In the genomic region with DNA sequence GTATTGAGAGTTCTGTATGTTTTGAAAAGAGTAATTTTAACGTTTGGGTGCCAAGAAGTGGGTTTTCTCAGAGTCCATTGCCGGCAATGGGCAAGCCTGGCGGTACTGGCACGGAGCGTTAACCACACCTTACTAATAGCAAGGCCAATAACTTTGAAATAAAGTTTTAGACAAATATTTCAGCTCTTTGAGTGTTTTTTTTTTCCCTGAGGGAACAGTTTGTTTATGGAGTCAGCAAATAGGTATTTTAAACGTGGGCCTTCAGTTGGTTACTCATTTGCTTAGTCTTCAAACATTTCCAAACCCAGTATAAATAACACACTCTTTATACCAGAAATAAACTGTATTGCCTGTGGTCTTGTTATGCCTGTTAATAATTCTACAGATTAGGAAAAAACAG, we compare ENCODE assay signal across 29 mouse cellular contexts. TPM values are rescaled to one million over a fixed set of nuclear protein-coding genes. Genes with fewer than 3 reads are reported as not detected.
A peak's percentile ranks its signal among the peaks of the same experiment; 100 is the strongest.
DNase-seq lines count a peak whose midpoint lies in the region; ATAC-seq lines count a peak whose summit lies in the region.
"Had no signal": no experiment of that assay in that cellular context is flagged by ENCODE, and none has a peak within 500 bp of the region (broad histone marks: within the 10 kb centered on the region; RNA-seq: fewer than 3 reads in every experiment).

No protein-coding gene starts in this region.

- peaks cover 60% of the 10 kb centered on the region for H3K36me3 ChIP-seq in kidney, embryonic 14.5 days (ENCODE audit: control insufficient read depth, insufficient read depth, low read length)
- peaks cover 69% of the 10 kb centered on the region for H3K36me3 ChIP-seq in kidney, embryonic 15.5 days
- peaks cover 85% of the 10 kb centered on the region for H3K36me3 ChIP-seq in forebrain, embryonic 14.5 days (ENCODE audit: control insufficient read depth, insufficient read depth, low read length)

- no peak overlapping the region for H3K4me2 ChIP-seq in kidney, embryonic 14.5 days (replicated peaks; ENCODE audit: low read depth, low read length)
- H3K4me2 ChIP-seq in kidney, embryonic 15.5 days = no peak overlapping the region
- no peak overlapping the region for H3K4me2 ChIP-seq in forebrain, embryonic 14.5 days (ENCODE audit: low read length)
- H3K4me2 ChIP-seq: embryonic facial prominence, embryonic 12.5 days; embryonic facial prominence, embryonic 15.5 days; forebrain, embryonic 12.5 days; heart, embryonic 13.5 days; hindbrain, embryonic 14.5 days had no signal

- 77% methylated on average over 6 of the region's 6 CpGs for WGBS in kidney, embryonic 14.5 days
- WGBS in kidney, embryonic 15.5 days = 77% methylated on average over 6 of the region's 6 CpGs
- WGBS in forebrain, embryonic 14.5 days = 88% methylated on average over 6 of the region's 6 CpGs

- peak; percentile 77 for DNase-seq in kidney, adult 9 months
- DNase-seq in kidney, postnatal 14 days = peak; percentile 20
- no peak for DNase-seq in forebrain, embryonic 14.5 days (ENCODE audit: low spot score)
- DNase-seq: adrenal gland, postnatal 10 days; adrenal gland, postnatal 36 days; B cell, adult 2 months; cerebellum, adult 11 months; cerebellum, adult 2 months; cerebellum, adult 9-11 months; cerebellum, postnatal 25 days; gastrocnemius, postnatal 10 days; gastrocnemius, postnatal 36 days; heart, adult 2 months; heart, postnatal 14 days; heart, postnatal 4 days had no signal

- no peaks in the 10 kb centered on the region for H3K4me1 ChIP-seq in kidney, embryonic 14.5 days (ENCODE audit: control insufficient read depth, insufficient read depth, low read length)
- H3K4me1 ChIP-seq in kidney, embryonic 15.5 days = no peaks in the 10 kb centered on the region
- peaks cover 11% of the 10 kb centered on the region; the same call in 1 of the 2 replicates for H3K4me1 ChIP-seq in brown adipose tissue, adult 24 weeks (ENCODE audit: control insufficient read depth, insufficient read depth, insufficient read length, low read length)
- H3K4me1 ChIP-seq in forebrain, embryonic 14.5 days (ENCODE audit: control insufficient read depth, insufficient read depth, low read length) = no peaks in the 10 kb centered on the region
- H3K4me1 ChIP-seq: embryonic facial prominence, embryonic 12.5 days; embryonic facial prominence, embryonic 15.5 days; forebrain, embryonic 12.5 days; heart, embryonic 10.5 days had no signal

- no peaks in the 10 kb centered on the region for H3K9me3 ChIP-seq in kidney, embryonic 14.5 days (ENCODE audit: control insufficient read depth, low read length)
- H3K9me3 ChIP-seq in kidney, embryonic 15.5 days (replicated peaks) = no peaks in the 10 kb centered on the region
- H3K9me3 ChIP-seq in forebrain, embryonic 14.5 days (replicated peaks; ENCODE audit: control insufficient read depth, low read length) = no peaks in the 10 kb centered on the region
- H3K9me3 ChIP-seq: embryonic facial prominence, embryonic 12.5 days; embryonic facial prominence, embryonic 15.5 days; forebrain, embryonic 12.5 days; G1E; heart, embryonic 10.5 days; heart, embryonic 13.5 days had no signal

- H3K9ac ChIP-seq in kidney, embryonic 14.5 days (ENCODE audit: low read depth, low read length) = no peak overlapping the region
- H3K9ac ChIP-seq in kidney, embryonic 15.5 days = no peak overlapping the region
- no peak overlapping the region for H3K9ac ChIP-seq in forebrain, embryonic 14.5 days (ENCODE audit: low read length)
- H3K9ac ChIP-seq: embryonic facial prominence, embryonic 12.5 days; embryonic facial prominence, embryonic 15.5 days; forebrain, embryonic 12.5 days; heart, embryonic 13.5 days; hindbrain, embryonic 14.5 days had no signal

- no peaks in the 10 kb centered on the region for H3K27me3 ChIP-seq in kidney, embryonic 14.5 days (ENCODE audit: control insufficient read depth, insufficient read depth, low read length)
- H3K27me3 ChIP-seq in kidney, embryonic 15.5 days = no peaks in the 10 kb centered on the region
- no peaks in the 10 kb centered on the region for H3K27me3 ChIP-seq in forebrain, embryonic 14.5 days (replicated peaks; ENCODE audit: control insufficient read depth, insufficient read depth, low read length)
- H3K27me3 ChIP-seq: CH12.LX; embryonic facial prominence, embryonic 12.5 days; embryonic facial prominence, embryonic 15.5 days; forebrain, embryonic 12.5 days; heart, embryonic 13.5 days; Patski had no signal

- ATAC-seq in kidney, embryonic 14.5 days (ENCODE audit: low FRiP score, low TSS enrichment) = no peak
- no peak; the same call in 1 of the 2 replicates for ATAC-seq in kidney, embryonic 15.5 days (replicated peaks; ENCODE audit: low FRiP score)
- ATAC-seq in forebrain, embryonic 14.5 days = no peak
- ATAC-seq: forebrain, embryonic 16.5 days; hindbrain, postnatal 0 days; Patski had no signal

- no peak overlapping the region for H3K27ac ChIP-seq in kidney, embryonic 14.5 days (ENCODE audit: low read depth, low read length)
- H3K27ac ChIP-seq in kidney, embryonic 15.5 days = no peak overlapping the region
- peak overlapping the region; percentile 55 for H3K27ac ChIP-seq in brown adipose tissue, adult 24 weeks (replicated peaks; ENCODE audit: low read depth, low read length)
- H3K27ac ChIP-seq in forebrain, embryonic 14.5 days (ENCODE audit: low read depth, low read length) = no peak overlapping the region
- H3K27ac ChIP-seq: embryonic facial prominence, embryonic 12.5 days; forebrain, embryonic 12.5 days; heart, adult 2 months; heart, embryonic 10.5 days; heart, embryonic 13.5 days; hindbrain, embryonic 14.5 days; hindbrain, postnatal 0 days had no signal

- no peak overlapping the region for H3K4me3 ChIP-seq in kidney, embryonic 14.5 days (ENCODE audit: low read length)
- no peak overlapping the region for H3K4me3 ChIP-seq in kidney, embryonic 15.5 days (replicated peaks)
- no peak overlapping the region for H3K4me3 ChIP-seq in brown adipose tissue, adult 24 weeks (ENCODE audit: insufficient read depth, low read depth, low read length)
- no peak overlapping the region for H3K4me3 ChIP-seq in forebrain, embryonic 14.5 days (ENCODE audit: low read depth, low read length)
- H3K4me3 ChIP-seq: embryonic facial prominence, embryonic 12.5 days; embryonic facial prominence, embryonic 15.5 days; forebrain, embryonic 12.5 days; heart, adult 2 months; heart, embryonic 10.5 days; heart, embryonic 13.5 days had no signal

RNA-seq across cellular contexts. Expression of gene Hmgcs1, which starts 17.7 kb away (rescaled TPM):
- 85.4 and 161 TPM in 2 replicates for polyA plus RNA-seq in kidney, embryonic 14.5 days (2014; fragmentation: Nextera tagmentation; extraction: Ambion mirVana)
- polyA plus RNA-seq in kidney, embryonic 15.5 days (2015; fragmentation: Nextera tagmentation; extraction: Ambion mirVana) = 179 and 188 TPM in 2 replicates
- polyA plus RNA-seq in brown adipose tissue, adult 24 weeks (2012; ENCODE audit: insufficient read depth, insufficient read length, missing spikeins) = 191 and 228 TPM in 2 replicates
- polyA plus RNA-seq in forebrain, embryonic 14.5 days (2014; fragmentation: Nextera tagmentation; extraction: Ambion mirVana) = 311 and 398 TPM in 2 replicates

RNA-seq across cellular contexts. Expression of gene Nim1k, which starts 47.8 kb away (rescaled TPM):
- 0.74 and 1.1 TPM in 2 replicates for polyA plus RNA-seq in kidney, embryonic 14.5 days (2014; fragmentation: Nextera tagmentation; extraction: Ambion mirVana)
- polyA plus RNA-seq in kidney, embryonic 15.5 days (2015; fragmentation: Nextera tagmentation; extraction: Ambion mirVana) = 1.1 TPM in 2 replicates
- polyA plus RNA-seq in brown adipose tissue, adult 24 weeks (2012; ENCODE audit: insufficient read depth, insufficient read length, missing spikeins) = 1.7 and 3.0 TPM in 2 replicates
- polyA plus RNA-seq in forebrain, embryonic 14.5 days (2014; fragmentation: Nextera tagmentation; extraction: Ambion mirVana) = 6.8 and 7.2 TPM in 2 replicates
